In the genomic region with DNA sequence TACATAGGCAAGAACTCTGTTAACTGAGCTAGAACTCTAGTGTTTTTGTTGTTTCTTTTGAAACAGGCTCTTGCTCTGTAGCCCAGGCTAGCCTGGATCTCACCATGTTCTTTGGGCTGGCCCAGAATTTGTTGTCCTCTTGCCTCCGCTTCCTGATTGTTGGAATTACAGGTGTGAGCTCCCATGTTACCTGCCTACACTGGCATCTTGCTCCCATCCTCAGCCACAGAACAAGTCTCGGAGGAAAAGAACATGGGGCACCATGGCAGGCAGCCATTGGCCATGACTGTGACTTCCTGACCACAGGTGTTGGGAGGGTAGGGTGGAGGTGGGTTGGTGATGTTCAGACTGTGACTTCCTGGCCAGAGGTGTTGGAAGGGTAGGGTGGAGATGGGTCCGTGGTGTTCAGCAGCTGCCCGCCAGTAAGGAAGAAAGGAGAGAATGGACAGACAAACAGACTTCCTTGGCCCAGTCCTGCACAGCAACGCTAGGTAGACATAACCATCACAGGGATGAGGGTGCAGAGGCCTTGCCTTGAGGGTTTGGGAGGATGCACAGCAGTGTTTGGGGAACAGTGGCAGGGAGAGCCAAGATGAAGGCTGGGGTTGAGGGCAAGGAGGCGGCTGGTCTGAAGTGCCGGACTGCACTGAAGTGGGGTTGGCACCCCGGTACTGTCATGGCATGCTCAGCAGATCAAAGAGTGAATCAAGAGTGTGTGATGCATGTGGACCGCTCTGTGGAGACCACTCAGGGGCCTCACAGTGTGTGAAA, we compare ENCODE assay signal across 15 mouse cellular contexts. TPM values are rescaled to one million over a fixed set of nuclear protein-coding genes. Genes with fewer than 3 reads are reported as not detected.
DNase-seq lines count a peak whose midpoint lies in the region; ATAC-seq and TF ChIP-seq lines count a peak whose summit lies in the region.
"Had no signal": no experiment of that assay in that cellular context is flagged by ENCODE, and none has a peak within 500 bp of the region (broad histone marks: within the 10 kb centered on the region; RNA-seq: fewer than 3 reads in every experiment).

No protein-coding gene starts in this region.

- peak; percentile 31 for ATAC-seq in activated CD4-positive, CD25-positive, alpha-beta regulatory T cell, adult 4 months
- ATAC-seq: liver, embryonic 12.5 days; lung, postnatal 0 days had no signal

- peak overlapping the region; percentile 60 for H3K4me3 ChIP-seq in small intestine, adult 2 months (ENCODE audit: low read depth, low read length)
- H3K4me3 ChIP-seq: heart, adult 2 months; liver, embryonic 12.5 days; neural tube, embryonic 12.5 days had no signal

- no peak for TF ChIP-seq CTCF in small intestine, adult 2 months (IDR thresholded peaks at IDR 0.05; ENCODE audit: extremely low read depth, insufficient read length, insufficient replicate concordance, low read depth, low read length)

- H3K4me1 ChIP-seq in small intestine, adult 2 months (ENCODE audit: control insufficient read depth, insufficient read depth, insufficient read length, low read length): peaks cover 16% of the 10 kb centered on the region

- peak overlapping the region; percentile 94 for H3K27ac ChIP-seq in small intestine, adult 2 months (ENCODE audit: insufficient read depth, low read depth, low read length)
- H3K27ac ChIP-seq: heart, adult 2 months; kidney, postnatal 0 days; liver, embryonic 12.5 days; neural tube, embryonic 12.5 days had no signal

- peak; percentile 28 for DNase-seq in lung, postnatal 36 days
- no peak for DNase-seq in lung, postnatal 14 days
- peak; percentile 81 for DNase-seq in CD4-positive, CD25-positive, alpha-beta regulatory T cell, adult 2 months (ENCODE audit: low read depth, low spot score)
- DNase-seq in gastrocnemius, postnatal 25 days: no peak
- no peak for DNase-seq in cerebellum, adult 9-10 months
- DNase-seq: adrenal gland, postnatal 10 days; heart, postnatal 10 days; midbrain, embryonic 14.5 days had no signal

- 87% methylated on average over 9 of the region's 9 CpGs for WGBS in small intestine, adult 2 months

- H3K27me3 ChIP-seq in small intestine, adult 2 months (ENCODE audit: control insufficient read depth, insufficient read depth, low read length): no peaks in the 10 kb centered on the region
- H3K27me3 ChIP-seq: liver, embryonic 12.5 days; neural tube, embryonic 12.5 days had no signal

- H3K36me3 ChIP-seq in small intestine, adult 2 months (ENCODE audit: control insufficient read depth, insufficient read depth, low read length): peaks cover 18% of the 10 kb centered on the region

- TF ChIP-seq POLR2A in small intestine, adult 2 months (IDR thresholded peaks at IDR 0.05; ENCODE audit: low read depth, low read length): no peak

RNA-seq across cellular contexts. Expression of gene Trex1, which starts 6.9 kb away (rescaled TPM):
- 10 to 100 TPM; 36.6 to 42.8 TPM for polyA plus RNA-seq in activated CD4-positive, CD25-positive, alpha-beta regulatory T cell, adult 4 months (2017; shearing (Covaris generic))
- polyA plus RNA-seq in small intestine, adult 2 months (2012; rRNA removed): 51.9 and 174 TPM in 2 replicates
- 10 to 100 TPM in 1 of 2 experiments, 1 to 10 TPM in 1; 9.7 to 10.5 TPM for total RNA-seq in gastrocnemius, postnatal 25 days (2021)

RNA-seq across cellular contexts. Expression of gene Shisa5, which starts 14.3 kb away (rescaled TPM):
- polyA plus RNA-seq in activated CD4-positive, CD25-positive, alpha-beta regulatory T cell, adult 4 months (2017; shearing (Covaris generic)): 1,000 to 10,000 TPM; 2,345 to 2,363 TPM
- 406 and 675 TPM in 2 replicates for polyA plus RNA-seq in small intestine, adult 2 months (2012; rRNA removed)
- 10 to 100 TPM; 12.9 to 21.6 TPM for total RNA-seq in gastrocnemius, postnatal 25 days (2021)

RNA-seq across cellular contexts. Expression of gene Atrip, which starts 21.2 kb away (rescaled TPM):
- polyA plus RNA-seq in activated CD4-positive, CD25-positive, alpha-beta regulatory T cell, adult 4 months (2017; shearing (Covaris generic)): 10 to 100 TPM; 15.3 to 16.3 TPM
- 5.8 and 10.7 TPM in 2 replicates for polyA plus RNA-seq in small intestine, adult 2 months (2012; rRNA removed)
- total RNA-seq in gastrocnemius, postnatal 25 days (2021): 1 to 10 TPM; 7.9 to 8.4 TPM

RNA-seq across cellular contexts. Expression of gene Ccdc51, which starts 29.6 kb away (rescaled TPM):
- 10 to 100 TPM; 10.9 to 12.4 TPM for polyA plus RNA-seq in activated CD4-positive, CD25-positive, alpha-beta regulatory T cell, adult 4 months (2017; shearing (Covaris generic))
- polyA plus RNA-seq in small intestine, adult 2 months (2012; rRNA removed): 5.5 and 11.3 TPM in 2 replicates
- 1 to 10 TPM; 6.9 to 7.5 TPM for total RNA-seq in gastrocnemius, postnatal 25 days (2021)

RNA-seq across cellular contexts. Expression of gene Tma7, which starts 29.7 kb away (rescaled TPM):
- 100 to 1,000 TPM; 726 to 879 TPM for polyA plus RNA-seq in activated CD4-positive, CD25-positive, alpha-beta regulatory T cell, adult 4 months (2017; shearing (Covaris generic))
- polyA plus RNA-seq in small intestine, adult 2 months (2012; rRNA removed): 0.58 and 1.6 TPM in 2 replicates
- total RNA-seq in gastrocnemius, postnatal 25 days (2021): 100 to 1,000 TPM; 238 to 253 TPM

Comparison
In these comparisons a context has a peak if more than half of its experiments do, and no peak if none do; other contexts are left out.
1. DNase-seq: peak in lung, postnatal 36 days (single experiment) and CD4-positive, CD25-positive, alpha-beta regulatory T cell, adult 2 months (single experiment); none in lung, postnatal 14 days (single experiment), gastrocnemius, postnatal 25 days (single experiment) and cerebellum, adult 9-10 months (single experiment).